Mouse (Mus musculus): ENCODE data around the gene Tcl1.
"Not testable (repeated sequence)": the region's sequence is repeated elsewhere in the genome, so short reads cannot be mapped to it uniquely, and the experiment has no call there.

Gene Tcl1

GRCm38 (mm10) chr12:105176044-105176443, 46.5 kb downstream of the Tcl1 start, which contains the start of gene Tcl1b5:
Tcl1b5 (plus strand) TSS chr12:105176344.
- DNase-seq = not testable (repeated sequence)

- DNase-seq = peak; percentile 47
Measured at GRCm38 (mm10) chr12:105174318-105174717, 48.3 kb downstream of the Tcl1 start.

- DNase-seq = no peak
Measured at GRCm38 (mm10) chr12:105173366-105173765, 49.2 kb downstream of the Tcl1 start.
